Mouse (Mus musculus) ES-Bruce4 (cell line): ENCODE results near the gene Thada. TPM values are rescaled to one million over a fixed set of nuclear protein-coding genes. Genes with fewer than 3 reads are reported as not detected.

Experiments used
- H3K27ac ChIP-seq: 2 replicates; pipeline ENCODE4 v1.5.1; 2012; ENCODE audit warnings: low read length, inconsistent platforms; ENCODE audit not compliant: insufficient read depth
- H3K27me3 ChIP-seq: 2 replicates; pipeline ENCODE4 v1.6.1; 2012; ENCODE audit warnings: mild to moderate bottlenecking, low read length, inconsistent platforms; ENCODE audit not compliant: control insufficient read depth, poor library complexity, insufficient read depth, severe bottlenecking
- H3K36me3 ChIP-seq: 2 replicates; pipeline ENCODE4 v1.6.1; 2012; ENCODE audit warnings: inconsistent platforms, mild to moderate bottlenecking, low read length, moderate library complexity; ENCODE audit not compliant: control insufficient read depth, poor library complexity, insufficient read depth, severe bottlenecking
- H3K4me1 ChIP-seq: one replicate; pipeline ENCODE4 v1.8.1; 2011; ENCODE audit warnings: low read length; ENCODE audit not compliant: control insufficient read depth, insufficient read depth
- H3K4me3 ChIP-seq: 2 replicates; pipeline ENCODE4 v1.5.1; 2011; ENCODE audit warnings: low read depth, mild to moderate bottlenecking, low read length
- H3K9ac ChIP-seq: 2 replicates; pipeline ENCODE4 v1.6.1; 2012; ENCODE audit warnings: low read depth, mild to moderate bottlenecking, inconsistent platforms; ENCODE audit not compliant: poor library complexity, severe bottlenecking
- H3K9me3 ChIP-seq: replicated peaks from 2 replicates; pipeline ENCODE4 v1.6.1; 2012; ENCODE audit warnings: mild to moderate bottlenecking, low read length, inconsistent platforms; ENCODE audit not compliant: control insufficient read depth, poor library complexity, insufficient read depth, severe bottlenecking
- CTCF ChIP-seq: IDR thresholded peaks from one replicate; pipeline ENCODE4 v1.8.1; 2011; ENCODE audit warnings: low read depth, low read length
- EP300 ChIP-seq: IDR thresholded peaks from 2 replicates; pipeline ENCODE4 v1.6.1; 2011; ENCODE audit warnings: low read depth, low read length; ENCODE audit not compliant: insufficient read depth
- POLR2A ChIP-seq: IDR thresholded peaks from one replicate; pipeline ENCODE4 v1.8.1; 2011; ENCODE audit warnings: low read length; ENCODE audit not compliant: insufficient read depth
- polyA plus RNA-seq: library from polyadenylated mRNA; stranded (reverse); fragments of >200 nt; gene quantifications from 2 replicates; pipeline ENCODE4 v1.2.4, GENCODE M21; 2011; ENCODE audit warnings: low read depth; ENCODE audit not compliant: missing spikeins, insufficient read depth, insufficient read length

The Thada gene
- polyA plus RNA-seq, 1 experiment, result 38.0 TPM

- Histone ChIP-seq H3K27me3 (no peaks in the 10 kb centered on the region), H3K4me1 (no peaks in the 10 kb centered on the region), H3K9me3 (no peaks in the 10 kb centered on the region), H3K36me3 (no peaks in the 10 kb centered on the region), H3K4me3 (no peak overlapping the region), H3K27ac (no peak overlapping the region), H3K9ac (no peak overlapping the region)
- TF ChIP-seq CTCF, result no peak
- no peak for TF ChIP-seq EP300
- TF ChIP-seq POLR2A, result no peak
Measured at GRCm38 (mm10) chr17:84194282-84195002, 271.6 kb downstream of the Thada start.

GRCm38 (mm10) chr17:84193411-84193810, 272.6 kb downstream of the Thada start:
- Histone ChIP-seq H3K27ac (no peak overlapping the region), H3K36me3 (no peaks in the 10 kb centered on the region), H3K4me3 (no peak overlapping the region), H3K9ac (no peak overlapping the region), H3K4me1 (peaks cover 3% of the 10 kb centered on the region), H3K9me3 (no peaks in the 10 kb centered on the region), H3K27me3 (no peaks in the 10 kb centered on the region)
- TF ChIP-seq POLR2A (no peak), EP300 (no peak), CTCF (no peak)

GRCm38 (mm10) chr17:84191946-84192345, 274.1 kb downstream of the Thada start:
- H3K4me3 ChIP-seq, result no peak overlapping the region

GRCm38 (mm10) chr17:84190885-84191284, 275.1 kb downstream of the Thada start:
- Histone ChIP-seq H3K4me3 (no peak overlapping the region), H3K27ac (no peak overlapping the region), H3K36me3 (peaks cover 5% of the 10 kb centered on the region; the same call in 1 of the 2 replicates), H3K27me3 (no peaks in the 10 kb centered on the region), H3K9ac (no peak overlapping the region), H3K4me1 (peaks cover 3% of the 10 kb centered on the region), H3K9me3 (no peaks in the 10 kb centered on the region)
- TF ChIP-seq EP300, result no peak
- peak; percentile 83 for TF ChIP-seq CTCF

More at GRCm38 (mm10) chr17:84191946-84192345, 274.1 kb downstream of the Thada start:
- Histone ChIP-seq H3K9ac (no peak overlapping the region), H3K27ac (no peak overlapping the region), H3K36me3 (no peaks in the 10 kb centered on the region), H3K27me3 (no peaks in the 10 kb centered on the region), H3K9me3 (no peaks in the 10 kb centered on the region), H3K4me1 (peaks cover 3% of the 10 kb centered on the region)
- TF ChIP-seq CTCF (no peak), EP300 (no peak), POLR2A (no peak)

DNA sequence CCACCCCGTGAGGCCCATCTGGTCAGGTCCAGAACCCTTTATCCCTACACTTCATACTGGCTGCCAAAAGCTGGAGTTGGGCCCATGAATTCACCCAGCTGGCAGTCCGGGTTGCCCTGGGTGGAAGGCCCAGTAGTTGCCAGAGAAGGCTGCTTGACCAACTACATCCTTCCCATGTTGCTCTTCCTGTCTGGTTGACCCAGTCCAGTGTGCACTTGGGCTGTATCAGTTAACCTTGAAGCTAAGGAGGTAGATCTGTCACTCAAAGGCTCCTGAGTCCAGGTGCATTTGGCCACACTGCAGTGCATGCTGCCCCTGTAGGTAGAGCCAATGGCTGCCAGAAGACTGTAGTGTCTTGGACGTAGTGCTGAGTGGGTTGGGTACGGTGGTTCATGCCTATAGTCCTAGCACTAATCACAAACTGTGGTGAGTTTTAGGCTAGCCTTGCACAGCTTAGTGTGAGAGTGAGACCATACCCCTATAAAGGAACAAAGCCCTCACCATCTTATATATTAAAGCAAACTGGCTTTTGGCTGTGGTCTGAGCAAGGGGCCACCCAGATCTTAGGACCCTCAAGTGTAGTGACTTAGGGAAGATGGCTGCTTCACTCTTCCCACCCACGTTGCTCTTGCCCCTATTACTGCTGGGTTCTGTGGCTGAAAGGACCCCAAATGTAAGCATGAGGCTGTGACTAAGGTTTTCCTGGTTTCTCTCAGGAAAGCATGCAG, 276.7 kb downstream of the Thada start:
- H3K9me3 ChIP-seq, result no peaks in the 10 kb centered on the region
- H3K27me3 ChIP-seq, result no peaks in the 10 kb centered on the region
- H3K36me3 ChIP-seq, result peaks cover 10% of the 10 kb centered on the region
- no peak overlapping the region for H3K4me3 ChIP-seq
- peak overlapping the region; percentile 79 for H3K9ac ChIP-seq
- peak overlapping the region; percentile 73 for H3K27ac ChIP-seq
- peaks cover 3% of the 10 kb centered on the region for H3K4me1 ChIP-seq
- TF ChIP-seq CTCF (no peak), EP300 (no peak), POLR2A (no peak)
